Mouse (Mus musculus) urinary bladder, postnatal 10 days (tissue): ENCODE data around the gene Rpl28.
"Not testable (repeated sequence)": the region's sequence is repeated elsewhere in the genome, so short reads cannot be mapped to it uniquely, and the experiment has no call there.

Experiments
- DNase-seq: peaks from one replicate; pipeline ENCODE4 v3.0.0; 2022; ENCODE audit warnings: low spot score

Gene Rpl28

DNA sequence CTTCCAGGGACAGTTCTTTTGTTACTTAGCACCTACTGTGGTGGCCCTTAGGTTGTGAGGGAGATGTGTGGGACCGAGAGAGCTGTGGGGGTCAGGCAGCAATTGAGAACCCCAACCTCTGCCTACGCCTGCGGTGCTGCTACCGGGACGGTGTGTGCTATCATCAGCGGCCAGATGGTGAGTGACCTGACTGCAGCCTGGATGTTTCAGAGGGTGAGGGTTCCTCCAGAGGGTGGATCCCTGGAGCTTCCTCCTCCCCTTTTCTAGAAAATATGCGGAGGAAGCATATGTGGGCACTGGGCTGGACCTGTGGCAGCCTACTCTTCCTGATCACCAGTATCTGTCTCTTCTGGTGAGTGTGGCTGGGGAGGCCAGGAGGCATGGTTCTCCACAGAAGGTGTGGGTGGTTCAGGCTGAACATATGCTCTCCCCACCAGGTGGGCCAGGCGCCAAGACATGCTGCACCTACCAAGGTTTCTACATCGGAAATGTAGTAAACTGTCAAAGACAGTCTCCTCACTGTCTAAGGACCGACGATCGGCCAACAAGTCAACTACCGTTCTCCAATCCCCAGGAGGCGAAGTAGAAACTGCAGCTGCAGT, 8.9 kb upstream of the Rpl28 start:
- no peak for DNase-seq

DNA sequence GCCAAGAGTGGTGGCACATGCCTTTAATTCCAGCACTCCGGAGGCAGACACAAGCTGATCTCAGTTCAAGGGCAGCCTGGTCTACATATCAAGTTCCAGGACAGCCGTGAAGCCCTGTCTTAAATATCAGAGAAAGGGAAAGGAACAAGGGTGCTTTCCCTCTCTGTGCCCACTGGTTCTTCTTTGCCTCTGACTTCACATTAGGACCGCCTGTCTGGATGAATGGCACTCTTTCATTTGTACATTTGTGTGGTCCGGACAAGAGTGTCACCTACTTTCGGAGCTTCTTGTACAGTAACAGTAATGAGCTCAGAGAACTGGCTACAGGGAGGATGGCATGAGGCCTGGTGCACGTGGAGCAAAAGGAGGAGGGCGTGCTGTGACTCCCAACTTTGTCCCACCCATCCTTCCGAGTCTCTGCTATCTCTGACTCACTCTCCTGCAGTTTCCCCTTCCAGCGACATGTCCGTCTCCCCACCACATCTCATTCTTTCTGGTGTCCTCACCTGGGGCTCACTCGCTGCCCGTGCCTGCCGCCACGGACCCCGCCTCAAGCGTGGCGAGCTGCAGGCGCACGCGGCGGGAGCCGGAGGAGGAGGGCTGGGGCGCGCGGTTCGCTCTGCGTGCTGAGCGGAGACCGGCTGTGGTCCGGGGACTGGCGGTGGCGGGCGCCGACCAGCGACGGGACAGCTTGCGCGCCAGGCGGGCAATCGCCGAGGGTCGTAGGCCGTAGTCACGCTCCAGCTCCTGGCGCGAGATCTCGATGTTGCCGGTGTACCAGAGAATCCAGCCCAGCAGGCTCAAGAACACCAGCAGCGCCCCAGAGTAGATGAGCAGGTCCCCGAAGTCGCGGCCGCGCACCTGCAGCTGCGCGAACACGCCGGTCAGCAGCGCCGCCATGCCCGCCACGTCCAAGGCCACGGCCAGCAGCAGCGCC, 3.9 kb upstream of the Rpl28 start:
- no peak for DNase-seq

DNA sequence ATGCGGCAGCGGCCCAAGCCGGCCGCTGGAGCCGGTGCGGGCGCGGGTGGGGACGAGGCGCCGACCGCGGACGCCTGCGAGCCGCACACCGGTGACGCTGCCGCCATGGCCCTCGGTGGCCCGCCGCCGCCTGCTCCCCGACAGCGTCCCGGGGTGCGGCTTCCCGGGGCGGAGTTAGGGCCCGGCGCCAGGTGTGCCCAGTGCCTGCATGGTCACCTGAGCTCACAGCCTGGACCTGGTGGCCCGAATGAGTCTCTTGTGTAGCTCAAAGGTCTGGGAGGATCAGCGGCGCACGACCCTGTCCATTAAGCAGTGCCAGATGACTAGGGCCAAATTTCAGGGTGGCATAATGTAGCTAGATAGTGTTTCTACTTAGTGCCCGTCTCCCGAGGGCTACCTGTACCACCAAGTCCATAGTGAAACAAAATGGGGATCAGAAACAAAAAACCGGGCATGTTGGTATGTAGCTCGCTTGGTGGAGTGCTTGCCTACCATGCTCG, 3.2 kb upstream of the Rpl28 start, which contains the start of gene Tmem238:
TSS of gene Tmem238 (minus strand) at position 221 of the 500 bp plus-strand sequence.
- DNase-seq, result no peak

DNA sequence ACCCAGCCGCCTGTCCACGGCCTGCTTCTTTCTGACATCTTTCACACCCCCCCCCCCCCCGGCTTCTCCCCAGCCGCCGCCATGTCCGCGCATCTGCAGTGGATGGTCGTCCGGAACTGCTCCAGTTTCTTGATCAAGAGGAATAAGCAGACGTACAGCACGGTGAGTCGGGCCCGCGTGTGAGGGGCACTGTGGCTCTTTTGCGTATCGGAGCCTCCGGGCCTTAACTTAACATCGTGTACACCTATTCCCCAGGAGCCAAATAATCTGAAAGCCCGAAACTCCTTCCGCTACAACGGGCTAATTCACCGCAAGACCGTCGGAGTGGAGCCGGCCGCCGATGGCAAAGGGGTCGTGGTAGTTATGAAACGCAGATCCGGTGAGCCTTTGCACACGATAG, 574 bp downstream of the Rpl28 start:
- DNase-seq, result not testable (repeated sequence)

DNA sequence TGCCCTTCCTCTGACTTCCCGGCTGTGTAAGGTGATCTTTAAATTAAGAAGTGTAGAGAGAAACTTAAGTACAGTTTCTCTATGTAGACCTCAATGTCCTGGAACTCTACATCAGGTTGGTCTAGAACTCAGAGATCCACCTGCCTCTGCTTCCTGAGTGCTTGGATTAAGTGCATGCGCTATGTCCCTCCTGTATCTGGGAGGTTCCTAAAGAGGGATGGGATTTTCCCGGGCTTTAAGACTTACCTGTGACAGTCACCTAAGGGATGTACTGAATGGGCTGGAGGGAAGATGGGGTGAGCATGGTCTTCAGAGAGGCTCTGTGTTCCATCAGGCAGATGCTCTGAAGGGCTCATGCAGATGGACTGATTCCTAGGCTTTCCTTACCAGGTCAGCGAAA, 1.0 kb downstream of the Rpl28 start:
- DNase-seq, result no peak

DNA sequence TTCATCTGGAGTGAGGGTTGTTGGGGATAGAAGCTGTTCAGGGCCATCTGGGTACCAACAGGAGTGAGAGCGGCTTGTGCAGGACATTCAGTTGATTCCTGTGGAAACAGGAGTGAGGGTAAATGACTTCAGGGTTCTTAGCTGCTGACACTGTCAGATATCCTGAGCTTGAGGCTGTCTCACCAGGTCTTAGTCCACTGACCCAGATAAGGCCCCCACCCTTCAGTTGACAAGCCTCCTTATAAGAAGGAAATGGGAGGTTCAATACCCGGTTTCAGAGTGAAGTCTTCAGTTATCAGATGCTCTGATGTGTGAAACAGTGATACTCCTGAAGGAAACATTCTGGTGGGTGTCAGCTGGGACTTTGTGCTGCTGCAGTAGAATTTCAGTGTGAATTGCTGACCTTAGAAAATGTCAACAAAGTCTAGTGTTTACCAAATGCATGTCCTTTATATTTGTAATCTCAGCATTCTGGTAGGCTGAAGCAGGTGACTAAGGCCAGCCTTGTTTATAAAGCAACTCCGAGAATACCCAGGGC, 2.0 kb downstream of the Rpl28 start:
- DNase-seq, result no peak

DNA sequence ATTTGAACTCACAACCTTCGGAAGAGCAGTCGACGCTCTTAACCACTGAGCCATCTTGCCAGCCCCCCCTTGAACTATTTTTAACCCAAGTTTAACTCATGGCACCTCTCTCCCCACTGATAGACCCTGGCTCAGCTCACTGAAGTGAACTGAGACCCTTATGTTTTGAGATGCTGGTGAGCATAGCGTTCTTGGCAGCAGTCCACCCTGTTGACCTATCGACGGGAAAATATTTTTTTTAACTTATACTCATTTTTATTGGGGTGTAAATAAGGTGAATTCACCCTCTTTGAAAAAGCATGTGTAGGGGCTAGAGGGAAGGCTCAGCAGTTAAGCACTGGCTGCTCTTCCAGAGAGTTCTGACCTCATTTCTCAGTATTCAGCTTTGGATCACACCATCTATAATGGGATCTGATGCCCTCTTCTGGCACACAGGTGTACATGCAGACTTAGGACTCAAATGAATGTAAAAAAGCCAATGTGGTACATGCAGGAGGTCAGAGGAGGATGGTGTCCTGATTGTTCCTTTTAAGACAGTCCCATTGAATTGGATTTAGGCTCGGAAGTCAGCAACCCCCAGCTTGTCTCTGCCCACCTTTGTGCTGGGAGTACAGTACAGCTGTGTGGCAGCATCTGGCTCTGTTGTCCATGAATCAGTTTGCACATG, 3.2 kb downstream of the Rpl28 start:
- DNase-seq, result no peak

DNA sequence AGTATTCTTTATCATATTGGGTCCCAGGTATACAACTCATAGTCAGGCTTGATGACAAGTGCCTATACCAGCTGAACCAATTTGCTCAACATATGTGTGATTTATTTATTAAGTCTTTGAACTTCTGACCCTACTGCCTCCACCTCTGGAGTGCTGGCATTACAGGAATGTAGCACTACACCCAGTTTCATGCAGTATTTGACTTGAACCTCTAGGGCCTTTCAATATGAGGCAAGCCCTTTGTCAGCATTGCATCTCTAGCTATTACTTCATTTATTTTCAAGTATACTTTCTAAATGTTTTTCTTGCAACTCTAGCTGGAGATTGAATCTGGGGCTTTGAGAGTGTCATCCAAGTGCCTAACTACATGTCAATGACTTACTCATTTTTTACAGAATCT, 9.6 kb downstream of the Rpl28 start:
- DNase-seq, result no peak

DNA sequence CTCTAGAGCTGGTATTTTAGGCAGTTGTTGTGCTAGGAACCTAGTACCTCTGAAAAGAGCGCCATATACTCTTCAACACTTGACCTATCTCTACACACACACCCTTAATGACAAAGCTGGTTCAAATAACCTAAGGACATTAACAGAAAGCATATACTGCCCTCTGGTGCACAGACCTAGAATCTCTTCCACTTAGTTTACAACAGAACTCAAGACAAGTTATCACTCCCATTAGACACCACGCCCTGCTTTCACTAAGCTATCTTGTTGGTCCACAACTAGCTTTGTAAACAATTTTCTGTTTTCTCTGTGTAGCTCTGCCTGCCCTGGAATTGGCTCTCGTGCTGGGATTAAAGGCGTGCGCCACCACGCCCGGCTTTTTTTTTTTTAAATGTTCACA, 14.0 kb downstream of the Rpl28 start:
- DNase-seq, result no peak

DNA sequence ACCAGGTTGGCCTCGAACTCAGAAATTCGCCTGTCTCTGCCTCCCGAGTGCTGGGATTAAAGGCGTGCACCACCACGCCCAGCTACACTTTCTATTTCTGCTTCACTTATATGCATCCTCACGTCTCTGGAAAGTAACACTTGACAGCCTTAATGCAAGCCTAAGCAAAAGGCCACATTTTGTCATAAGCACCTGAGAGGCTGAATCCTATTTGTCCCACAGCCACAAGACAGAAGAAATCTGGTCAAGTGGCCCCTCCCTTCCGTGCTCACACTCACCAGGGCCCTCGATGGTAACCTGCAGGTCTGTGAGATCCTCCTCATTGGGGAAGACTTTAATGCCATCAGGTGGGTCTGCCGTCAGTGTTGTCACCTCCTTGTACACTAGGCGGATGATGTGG, 18.5 kb downstream of the Rpl28 start:
- DNase-seq, result not testable (repeated sequence)

DNA sequence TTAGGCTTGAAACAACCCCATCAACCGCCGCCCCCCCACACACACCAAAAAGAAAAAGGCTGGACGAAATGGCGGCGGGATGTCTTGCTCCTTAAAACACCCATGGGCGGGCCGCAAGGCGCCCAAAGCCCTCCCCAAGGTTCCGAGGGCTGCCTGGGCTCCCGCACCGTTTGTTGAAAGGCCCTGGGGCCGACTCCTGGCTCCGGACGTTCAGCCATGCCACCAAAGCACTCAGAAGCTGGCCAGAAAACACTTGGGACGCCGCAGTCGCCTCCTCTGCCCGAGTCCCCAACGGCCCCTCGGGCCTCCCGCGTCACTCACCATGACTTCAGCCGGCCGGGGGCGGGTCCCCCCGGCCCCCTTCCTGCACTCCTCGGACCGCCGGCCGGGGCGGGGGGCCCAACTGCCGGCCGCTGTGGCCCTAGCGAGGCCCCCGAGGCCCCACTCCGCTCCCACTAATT, 19.2 kb downstream of the Rpl28 start:
- DNase-seq, result no peak

DNA sequence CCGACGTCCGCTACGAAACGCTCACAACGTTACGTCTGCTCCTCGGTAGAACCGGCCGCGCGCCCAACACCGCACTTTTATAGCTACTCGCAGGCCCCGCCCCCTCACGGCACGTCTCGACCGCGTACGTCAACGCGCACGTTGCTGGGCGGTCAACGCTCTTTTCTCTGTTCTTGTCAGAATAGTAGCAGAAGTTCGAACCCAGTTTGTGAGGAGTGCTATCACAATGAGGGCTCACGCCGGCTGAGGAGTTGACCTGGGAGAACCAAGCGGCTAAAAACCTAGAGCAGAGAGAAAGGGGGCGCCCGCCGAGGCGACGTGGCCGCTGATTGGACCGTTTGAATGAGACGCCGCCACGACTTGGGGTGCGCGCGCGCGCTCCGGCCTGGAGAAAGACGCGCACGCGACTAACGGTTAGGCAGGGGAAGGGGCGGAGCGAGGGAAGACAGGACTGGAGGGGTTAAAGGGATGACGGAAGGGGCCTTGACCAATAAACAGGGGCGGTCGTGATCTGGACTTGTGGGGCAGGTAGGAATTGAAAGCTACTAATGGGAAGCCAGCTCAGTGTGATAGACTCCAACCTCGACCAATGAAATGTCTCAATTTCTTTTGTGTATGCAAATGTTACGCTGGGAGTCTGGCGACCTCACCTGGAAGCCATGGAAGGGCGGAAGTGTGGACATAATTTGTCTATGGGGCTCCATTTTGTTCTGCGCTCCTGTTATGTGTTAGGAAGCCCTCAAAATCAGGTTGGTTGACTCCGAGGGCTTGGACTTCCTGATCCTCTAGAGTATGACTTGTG, 19.8 kb downstream of the Rpl28 start, which contains the start of gene Ube2s:
TSS of gene Ube2s (minus strand) at position 288 of the 802 bp plus-strand sequence.
- DNase-seq, result peak; percentile 94

DNA sequence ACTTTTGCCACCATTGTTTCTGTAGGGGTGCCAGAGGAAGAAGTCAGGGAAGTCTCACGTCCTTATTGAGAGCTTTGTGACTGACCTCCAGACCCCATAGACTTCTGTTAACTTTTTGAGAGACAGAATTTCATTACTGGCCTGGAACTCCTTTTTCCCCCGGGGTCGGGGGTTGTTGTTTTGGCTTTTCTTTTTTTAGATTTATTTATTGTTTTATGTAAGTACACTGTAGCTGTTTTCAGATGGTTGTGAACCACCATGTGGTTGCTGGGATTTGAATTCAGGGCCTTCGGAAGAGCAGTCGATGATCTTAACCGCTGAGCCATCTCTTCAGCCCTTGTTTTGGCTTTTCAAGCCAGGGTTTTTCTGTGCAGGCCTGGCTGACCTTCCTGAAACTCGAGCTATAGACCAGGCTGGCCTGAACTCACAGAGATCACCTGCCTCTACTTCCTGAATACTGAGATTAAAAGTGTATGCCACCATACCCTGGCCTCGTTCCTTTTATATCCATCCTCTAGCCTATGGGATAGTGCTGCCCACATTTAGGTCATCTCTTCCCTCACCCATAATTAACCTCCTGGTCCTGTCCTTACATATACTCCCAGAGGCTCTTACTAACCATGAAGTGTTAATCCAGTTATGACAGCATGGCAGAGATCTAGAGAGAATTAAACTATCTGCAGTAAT, 20.6 kb downstream of the Rpl28 start:
- DNase-seq, result no peak

DNA sequence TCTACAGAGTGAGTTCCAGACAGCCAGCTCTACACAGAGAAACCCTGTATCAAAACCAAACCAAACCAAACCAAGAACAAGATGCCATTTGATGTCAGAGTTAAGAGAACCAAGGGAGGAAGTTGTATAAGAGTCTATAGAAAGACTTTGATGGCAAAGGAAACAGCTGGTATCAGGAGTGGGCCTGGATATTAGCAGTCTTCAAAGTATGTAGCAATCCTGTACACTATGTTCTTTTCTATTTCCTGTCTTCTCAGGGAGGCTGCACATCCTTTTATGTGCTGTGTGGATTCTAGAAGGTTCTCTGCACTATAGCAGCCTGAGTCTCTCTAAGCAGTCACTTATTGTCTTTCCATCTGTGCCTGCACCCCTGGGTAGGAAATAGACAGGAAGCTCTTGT, 23.9 kb downstream of the Rpl28 start:
- DNase-seq, result no peak

DNA sequence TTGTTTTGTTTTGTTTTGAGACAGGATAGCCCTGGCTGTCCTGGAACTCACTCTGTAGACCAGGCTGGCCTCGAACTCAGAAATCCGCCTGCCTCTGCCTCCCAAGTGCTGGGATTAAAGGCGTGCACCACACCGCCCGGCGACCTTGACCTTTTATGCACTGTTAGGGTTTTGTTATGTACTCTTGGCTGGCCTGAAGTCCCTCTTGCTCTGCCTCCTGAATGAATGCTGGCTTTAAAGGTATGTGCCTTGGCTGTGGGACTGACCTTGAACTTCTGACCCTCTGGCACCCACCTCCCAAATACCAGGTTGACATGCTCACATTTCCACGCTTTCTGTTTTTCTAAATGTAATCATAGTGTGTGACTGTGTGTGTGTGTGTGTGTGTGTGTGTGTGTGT, 28.3 kb downstream of the Rpl28 start:
- DNase-seq, result not testable (repeated sequence)

DNA sequence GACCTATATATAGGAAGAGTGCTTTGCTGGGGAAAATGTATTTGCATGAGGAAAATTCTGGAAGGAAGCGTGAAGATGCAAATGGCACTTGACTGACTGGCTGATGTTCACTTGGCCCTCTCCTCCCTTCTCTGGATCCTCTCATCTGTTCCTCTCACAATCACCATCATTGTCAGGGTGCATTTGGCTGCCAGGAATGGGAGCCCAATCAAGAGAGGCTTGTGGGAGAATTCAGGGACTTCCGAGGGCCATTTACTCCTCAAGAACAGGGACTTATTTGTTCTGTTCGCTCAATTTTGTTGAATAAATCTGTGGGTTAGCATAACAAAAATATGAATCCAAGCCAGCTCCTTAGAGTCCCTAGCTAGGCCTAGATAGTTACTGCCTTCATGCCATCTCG, 29.0 kb downstream of the Rpl28 start:
- no peak for DNase-seq

DNA sequence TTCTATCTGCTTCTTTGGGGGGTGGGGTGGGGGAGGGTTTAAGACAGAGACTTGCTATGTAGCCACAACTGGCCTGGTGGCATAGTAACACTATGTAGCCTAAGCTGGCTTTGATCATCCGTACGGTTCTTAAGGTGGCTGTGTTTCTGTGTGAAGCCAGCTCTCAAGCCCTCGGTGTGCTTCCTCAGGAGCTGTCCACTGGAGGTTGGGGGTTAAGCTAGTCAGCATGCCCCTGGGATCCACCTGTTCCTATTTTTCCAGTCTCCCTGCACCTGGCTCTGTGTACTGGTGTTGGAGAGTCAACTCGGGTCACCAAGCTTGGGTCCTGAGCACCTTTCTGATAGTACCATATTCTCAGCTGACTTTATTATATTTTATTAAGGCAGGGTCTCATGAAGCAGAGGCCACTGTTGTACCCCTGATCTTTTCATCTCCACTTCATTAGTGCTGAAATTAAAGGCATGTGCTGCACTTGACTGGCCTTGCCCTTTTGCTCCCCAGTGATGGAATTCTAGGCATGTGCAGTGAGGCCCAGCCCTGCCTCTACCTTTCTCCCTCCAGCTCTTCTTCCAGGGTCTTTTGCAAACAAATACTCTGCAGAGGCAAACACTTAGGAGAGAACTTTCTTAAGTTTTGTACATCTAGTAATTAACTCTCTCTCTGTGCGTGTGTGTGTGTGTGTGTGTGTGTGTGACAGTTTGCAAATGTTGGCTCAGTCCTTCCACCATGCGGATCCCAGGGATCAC, 29.7 kb downstream of the Rpl28 start:
- no peak for DNase-seq

DNA sequence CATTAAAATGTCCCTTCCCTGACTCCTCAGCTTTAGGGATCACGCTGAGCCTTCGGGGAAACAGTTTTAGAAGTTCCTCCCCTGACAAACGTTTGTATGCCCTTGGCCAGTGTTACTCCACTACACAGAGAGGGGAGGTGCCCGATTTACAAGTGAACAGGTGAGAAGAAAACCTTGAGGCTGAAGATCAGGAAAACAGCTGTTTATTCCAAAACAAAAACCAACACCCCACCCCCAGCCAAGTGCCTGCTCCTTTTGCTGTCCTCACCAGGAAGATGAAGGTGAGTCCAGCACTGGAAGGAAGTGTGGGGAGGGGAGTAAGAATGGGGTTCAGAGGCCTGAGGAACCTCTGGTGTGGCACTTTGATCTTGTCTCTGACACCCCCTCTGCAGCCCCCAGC, 32.7 kb downstream of the Rpl28 start:
- no peak for DNase-seq

DNA sequence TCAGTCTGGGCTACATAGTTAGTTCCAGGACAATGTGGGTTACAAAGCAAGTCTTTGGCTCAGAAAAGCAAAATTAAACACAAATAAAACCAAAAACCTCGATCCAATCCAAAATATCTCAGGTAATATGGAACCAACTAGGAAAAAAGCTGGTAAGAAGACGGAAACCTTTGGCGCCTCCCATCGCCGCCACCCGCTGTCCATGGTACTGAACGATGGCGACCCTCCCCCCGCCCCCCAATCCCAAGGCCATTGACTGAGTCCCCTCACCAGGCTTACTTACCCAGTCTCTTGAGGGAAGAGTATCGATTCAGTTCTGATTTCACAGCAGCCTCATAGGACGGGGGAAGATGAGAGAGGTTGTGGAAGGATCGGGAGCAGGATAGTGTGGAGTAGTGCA, 37.8 kb downstream of the Rpl28 start:
- DNase-seq, result no peak
